Mouse (Mus musculus): ENCODE data around the gene Pdgfb.

DNA sequence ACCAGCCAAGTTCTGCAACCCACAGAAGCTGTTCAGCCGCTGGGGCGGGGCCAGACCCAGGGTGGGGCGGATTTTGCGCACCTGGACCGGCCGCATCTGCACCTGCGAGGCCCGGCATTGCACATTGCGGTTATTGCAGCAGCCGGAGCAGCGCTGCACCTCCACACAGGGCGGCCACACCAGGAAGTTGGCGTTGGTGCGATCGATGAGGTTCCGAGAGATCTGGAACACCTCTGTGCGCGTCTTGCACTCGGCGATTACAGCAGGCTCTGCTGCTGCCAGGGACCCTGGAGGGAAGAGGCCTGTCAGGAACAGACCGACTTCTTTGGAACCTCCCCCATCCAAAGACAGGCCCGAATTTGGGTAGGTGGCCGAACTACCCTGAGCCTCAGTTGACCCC is 13.2 kb downstream of the Pdgfb start:
- TF ChIP-seq TCF12 (IDR thresholded peaks at IDR 0.05; ENCODE audit: insufficient read depth, poor library complexity, severe bottlenecking) (no peak), POLR2A (IDR thresholded peaks at IDR 0.05; ENCODE audit: insufficient read length, low read depth) (no peak), MYOD1 (IDR thresholded peaks at IDR 0.05; ENCODE audit: control insufficient read depth in 1 of 3, insufficient read length in 2 of 3, low read depth in 2 of 3) (no peak), SRF (IDR thresholded peaks at IDR 0.05; ENCODE audit: control insufficient read depth, insufficient read length, low read depth) (no peak), MAX (IDR thresholded peaks at IDR 0.05; ENCODE audit: low read depth) (no peak), E2F4 (IDR thresholded peaks at IDR 0.05; ENCODE audit: insufficient read depth) (no peak), USF1 (IDR thresholded peaks at IDR 0.05; ENCODE audit: low read depth) (no peak), POLR2AphosphoS2 (IDR thresholded peaks at IDR 0.05; ENCODE audit: insufficient read length, low read depth) (no peak), CEBPB (IDR thresholded peaks at IDR 0.05; ENCODE audit: insufficient read depth, poor library complexity, severe bottlenecking) (no peak)
